Mouse (Mus musculus) granulocyte monocyte progenitor cell, adult 5-6 weeks (primary cell): ENCODE data around the gene Snx33. TPM values are rescaled to one million over a fixed set of nuclear protein-coding genes. Genes with fewer than 3 reads are reported as not detected.

Experiments
- ATAC-seq: replicated peaks from 2 replicates; pipeline ENCODE4 v1.8.0; 2016; ENCODE audit warnings: mild to moderate bottlenecking, moderate TSS enrichment, inconsistent platforms; ENCODE audit not compliant: poor library complexity, severe bottlenecking
- total RNA-seq, 2 experiments: library from RNA; stranded (forward) in 1 of 2; stranded (reverse) in 1 of 2; fragments of 200-712, 200-1000 nt in 1 of 2; fragments of >200 nt in 1 of 2; fragmentation: Nextera tagmentation in 1 of 2; gene quantifications; 2 replicates each; pipeline ENCODE4 v1.2.3; 2014 to 2017

The Snx33 gene
- total RNA-seq, 2 experiments from 2014 or later: 1.5 to 2.1 TPM

DNA sequence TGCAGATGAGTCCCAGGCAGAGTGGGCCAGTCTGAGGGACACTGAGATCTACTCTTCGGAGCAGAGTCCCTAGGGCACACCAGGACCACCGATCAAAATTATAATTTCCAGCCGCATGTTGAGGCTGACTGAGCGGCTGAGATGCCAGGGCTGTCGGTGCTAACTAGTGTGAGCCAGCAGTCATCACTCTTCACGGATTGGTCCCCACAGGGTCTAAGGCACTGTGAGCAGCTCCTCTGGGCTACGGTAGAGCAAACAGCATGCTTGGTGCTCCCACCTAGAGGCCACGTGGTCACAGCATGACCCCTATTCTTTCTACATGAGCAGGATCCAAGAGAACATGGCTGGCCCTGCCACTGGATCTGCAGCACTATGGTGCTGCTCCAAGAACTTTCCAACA is 34.9 kb downstream of the Snx33 start:
- no peak for ATAC-seq

DNA sequence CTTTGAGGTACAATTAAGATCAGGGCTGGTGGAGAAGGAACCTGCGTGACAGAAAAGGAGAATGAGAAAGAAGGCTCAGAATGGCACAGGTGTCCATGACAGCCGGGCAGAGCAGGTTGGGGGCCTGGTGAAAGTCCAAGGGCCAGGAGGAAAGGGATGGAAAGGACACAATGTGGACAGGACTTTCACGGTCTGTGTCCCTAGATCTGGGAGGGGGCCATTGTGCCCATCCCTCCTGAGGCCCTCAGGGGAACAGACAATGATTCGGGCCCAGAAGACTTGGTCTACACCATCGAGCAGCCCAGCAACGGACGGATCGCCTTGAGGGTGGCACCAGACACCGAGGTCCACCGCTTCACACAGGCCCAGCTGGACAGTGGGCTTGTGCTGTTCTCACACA is 36.1 kb downstream of the Snx33 start:
- no peak for ATAC-seq

DNA sequence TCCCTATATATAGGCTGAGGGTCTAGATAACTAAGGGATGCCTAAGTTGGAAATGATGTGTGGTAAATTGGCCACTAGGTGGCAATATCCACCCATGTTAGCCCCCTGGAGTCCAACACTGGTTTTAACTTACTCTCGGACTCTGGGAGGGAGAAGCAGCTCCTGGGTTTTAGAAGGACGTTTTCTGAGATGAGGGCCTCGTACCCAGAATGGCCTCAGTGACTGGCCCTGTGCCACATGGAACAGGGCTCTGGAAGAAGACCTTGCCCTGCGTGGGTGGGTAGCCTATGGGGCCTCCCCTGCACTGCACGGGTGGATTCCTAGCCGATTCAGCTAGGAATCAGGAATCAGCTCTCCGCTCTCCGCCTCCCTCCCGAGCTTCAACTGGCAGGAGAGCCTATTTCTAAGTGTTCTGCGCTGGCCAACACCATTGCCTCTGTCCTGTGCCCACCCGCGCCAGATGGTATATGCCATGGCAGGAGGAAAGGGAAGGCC is 36.6 kb downstream of the Snx33 start:
- ATAC-seq: peak; percentile 73

DNA sequence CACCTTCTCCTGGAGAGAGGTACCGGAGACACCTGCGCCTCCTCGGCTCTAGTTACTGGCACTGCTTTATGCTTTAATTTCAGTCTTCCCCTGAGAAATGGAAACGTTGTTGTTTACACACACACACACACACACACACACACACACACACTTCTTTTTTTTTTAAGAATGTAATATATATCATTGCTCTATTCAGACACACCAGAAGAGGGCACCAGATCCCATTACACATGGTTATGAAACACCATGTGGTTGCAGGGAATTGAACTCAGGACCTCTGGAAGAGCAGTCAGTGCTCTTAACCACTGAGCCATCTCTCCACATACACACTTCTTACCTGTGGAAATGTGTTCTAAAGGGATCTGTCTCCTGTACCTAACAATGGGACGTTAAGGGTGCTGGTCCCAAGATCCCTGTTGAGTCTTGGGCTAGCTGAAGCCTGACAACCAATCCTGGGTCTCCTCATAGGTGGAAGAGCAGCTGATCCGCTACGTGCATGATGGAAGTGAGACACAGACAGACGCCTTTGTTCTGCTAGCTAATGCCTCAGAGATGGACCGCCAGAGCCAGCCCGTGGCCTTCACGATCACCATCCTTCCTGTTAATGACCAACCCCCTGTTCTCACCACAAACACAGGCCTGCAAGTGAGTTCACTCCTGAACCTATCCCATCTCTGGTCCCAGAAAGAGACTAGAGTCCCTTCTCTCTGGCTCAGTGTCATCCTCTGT is 37.5 kb downstream of the Snx33 start:
- ATAC-seq: no peak

DNA sequence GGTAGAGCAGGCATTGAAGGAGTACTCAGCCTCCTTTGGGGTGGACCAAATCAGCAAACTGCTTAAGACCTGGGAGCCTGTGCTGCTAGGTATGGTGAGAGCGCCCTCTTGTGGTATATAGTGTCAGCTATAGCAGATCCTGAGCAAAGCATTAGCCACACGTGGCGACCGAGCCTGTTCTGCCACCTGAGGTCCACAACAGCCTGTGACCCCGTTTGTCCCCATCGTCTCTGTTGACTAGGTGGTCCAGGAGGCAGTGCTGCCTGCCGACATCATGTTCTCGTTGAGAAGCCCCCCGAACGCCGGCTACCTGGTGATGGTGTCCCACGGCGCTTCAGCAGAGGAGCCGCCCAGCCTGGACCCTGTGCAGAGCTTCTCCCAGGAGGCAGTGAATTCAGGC is 38.4 kb downstream of the Snx33 start:
- peak; percentile 56 for ATAC-seq

DNA sequence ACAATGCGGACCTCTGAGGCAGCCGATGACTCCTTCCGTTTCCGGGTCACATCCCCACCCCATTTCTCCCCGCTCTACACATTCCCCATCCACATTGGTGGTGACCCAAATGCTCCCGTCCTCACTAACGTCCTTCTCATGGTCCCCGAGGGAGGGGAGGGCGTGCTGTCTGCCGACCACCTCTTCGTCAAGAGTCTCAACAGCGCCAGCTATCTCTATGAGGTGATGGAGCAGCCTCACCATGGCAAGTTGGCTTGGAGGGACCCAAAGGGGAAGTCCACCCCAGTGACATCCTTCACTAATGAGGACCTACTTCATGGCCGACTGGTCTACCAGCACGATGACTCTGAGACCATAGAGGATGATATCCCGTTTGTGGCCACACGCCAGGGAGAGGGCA is 40.6 kb downstream of the Snx33 start:
- no peak for ATAC-seq

DNA sequence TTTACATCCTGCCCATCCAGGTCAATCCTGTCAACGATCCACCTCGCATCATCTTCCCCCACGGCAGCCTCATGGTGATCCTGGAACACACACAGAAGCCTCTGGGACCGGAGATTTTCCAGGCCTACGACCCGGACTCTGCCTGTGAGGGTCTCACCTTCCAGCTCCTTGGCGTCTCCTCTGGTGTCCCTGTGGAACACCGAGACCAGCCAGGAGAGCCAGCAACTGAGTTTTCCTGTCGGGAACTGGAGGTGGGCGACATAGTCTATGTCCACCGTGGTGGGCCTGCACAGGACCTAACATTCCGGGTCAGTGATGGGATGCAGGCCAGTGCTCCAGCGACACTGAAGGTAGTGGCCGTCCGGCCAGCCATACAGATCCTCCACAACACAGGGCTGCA is 41.6 kb downstream of the Snx33 start:
- no peak for ATAC-seq

DNA sequence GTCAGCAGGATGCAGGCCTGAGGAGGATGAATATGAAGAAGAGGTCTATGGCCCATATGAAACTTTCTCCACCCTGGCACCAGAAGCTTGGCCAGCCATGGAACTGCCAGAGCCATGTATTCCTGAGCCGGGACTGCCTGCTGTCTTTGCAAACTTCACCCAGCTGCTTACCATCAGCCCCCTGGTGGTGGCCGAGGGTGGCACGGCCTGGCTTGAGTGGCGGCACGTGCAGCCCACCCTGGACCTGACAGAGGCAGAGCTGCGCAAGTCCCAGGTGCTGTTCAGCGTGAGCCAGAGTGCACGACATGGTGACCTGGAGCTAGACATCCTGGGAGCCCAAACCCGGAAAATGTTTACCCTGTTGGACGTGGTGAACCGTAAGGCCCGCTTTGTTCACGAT is 42.1 kb downstream of the Snx33 start:
- ATAC-seq: 0 out of 2 replicates have a peak, but pooled peaks have one; percentile 30

DNA sequence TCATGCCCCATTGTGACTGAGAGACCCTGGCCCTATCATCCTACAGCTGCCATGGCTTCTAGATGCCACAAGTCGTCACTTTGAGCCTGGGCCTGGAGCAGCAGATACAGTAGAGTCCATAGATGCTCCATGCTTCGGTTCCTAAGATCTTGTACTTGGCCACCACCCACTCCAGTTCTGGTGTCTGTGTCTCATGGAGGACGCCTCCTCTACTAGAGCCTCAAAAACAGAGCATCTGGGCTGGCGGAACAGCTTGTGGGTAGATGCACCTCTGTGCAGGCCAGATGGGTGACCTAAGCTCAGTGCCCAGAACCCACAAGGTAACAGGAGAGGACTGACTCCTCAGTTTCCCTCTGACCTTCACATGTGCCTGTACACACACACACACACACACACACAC is 43.8 kb downstream of the Snx33 start:
- no peak for ATAC-seq

DNA sequence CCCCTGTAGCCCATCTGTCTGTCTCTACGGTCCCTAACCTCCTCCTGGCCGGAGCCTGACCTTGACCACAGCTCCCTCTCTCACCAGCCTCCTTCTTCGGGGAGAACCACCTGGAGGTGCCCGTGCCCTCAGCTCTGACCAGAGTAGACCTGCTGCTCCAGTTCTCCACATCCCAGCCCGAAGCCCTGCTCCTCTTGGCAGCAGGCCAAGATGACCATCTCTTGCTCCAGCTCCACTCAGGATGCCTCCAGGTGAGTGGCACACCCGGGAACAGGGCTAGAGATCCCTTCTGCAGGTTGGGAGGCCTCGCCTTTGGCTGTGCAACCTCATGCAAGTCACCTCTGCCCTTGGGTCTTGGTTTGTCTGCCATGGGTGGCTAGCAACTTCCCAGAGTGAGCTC is 44.7 kb downstream of the Snx33 start:
- no peak for ATAC-seq

DNA sequence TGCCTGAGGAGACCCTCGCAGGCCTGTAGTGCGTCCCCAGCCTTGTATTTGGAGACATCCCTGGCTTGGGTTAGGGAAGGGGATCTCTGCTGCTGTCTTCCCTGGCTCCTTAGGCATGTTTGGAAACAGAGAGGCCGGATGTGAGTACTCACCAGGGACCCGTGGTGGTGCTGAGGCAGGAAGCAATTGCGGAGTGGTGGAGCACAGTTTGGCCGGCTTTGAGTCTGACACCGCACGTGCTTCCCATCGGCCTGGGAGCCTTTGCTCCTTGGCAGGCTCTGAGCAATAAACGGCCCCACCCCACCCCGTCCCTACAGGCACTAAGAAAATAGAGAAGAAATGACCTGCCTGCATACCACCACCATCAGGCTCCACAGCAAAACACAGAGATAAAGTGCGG is 45.4 kb downstream of the Snx33 start:
- no peak for ATAC-seq

DNA sequence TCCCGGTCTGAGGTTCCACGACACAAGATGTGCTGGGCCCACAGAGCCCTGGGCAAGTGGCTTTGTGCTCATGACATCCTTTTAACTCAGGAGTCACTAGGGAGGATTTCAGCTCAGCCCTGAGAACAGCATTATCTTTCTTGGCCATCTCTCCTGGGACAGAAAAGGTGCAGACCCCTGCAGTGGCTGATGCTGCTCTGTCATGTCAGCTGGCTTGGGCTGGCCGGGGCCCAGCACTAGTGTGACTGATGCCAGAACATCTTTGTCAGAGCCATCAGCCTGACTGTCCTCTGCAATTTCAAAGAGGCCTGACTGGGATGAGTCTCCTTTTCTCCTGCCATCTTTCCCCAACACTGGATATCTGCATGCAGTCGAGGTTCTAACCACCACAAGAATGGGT is 45.9 kb downstream of the Snx33 start:
- ATAC-seq: no peak

DNA sequence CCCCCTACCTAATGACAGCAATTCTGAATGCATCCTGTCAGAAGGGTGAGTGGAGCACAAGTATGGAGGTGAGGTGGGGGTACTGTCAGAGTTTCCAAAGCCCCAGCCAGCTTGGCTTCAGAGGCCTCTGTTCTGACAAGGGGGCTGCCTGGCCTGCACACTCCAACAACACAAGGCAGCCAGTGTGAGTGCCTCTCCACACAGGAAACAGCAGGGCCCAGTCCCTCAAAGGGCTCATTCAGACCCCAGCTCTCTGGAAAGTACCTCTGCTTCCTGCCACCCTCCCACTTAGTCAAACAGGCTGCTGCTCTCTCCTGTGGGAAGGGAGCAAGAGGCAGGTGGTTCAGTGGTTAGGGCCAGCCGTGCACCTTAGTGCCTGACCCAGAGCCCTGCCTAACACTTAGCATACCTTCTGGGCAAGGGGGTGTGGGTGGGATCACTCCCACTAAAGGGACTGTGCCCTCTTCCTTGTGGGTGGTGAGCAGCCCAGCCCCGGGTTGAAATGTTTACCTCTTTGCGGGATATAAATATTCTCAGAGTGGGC is 46.6 kb downstream of the Snx33 start:
- ATAC-seq: no peak

DNA sequence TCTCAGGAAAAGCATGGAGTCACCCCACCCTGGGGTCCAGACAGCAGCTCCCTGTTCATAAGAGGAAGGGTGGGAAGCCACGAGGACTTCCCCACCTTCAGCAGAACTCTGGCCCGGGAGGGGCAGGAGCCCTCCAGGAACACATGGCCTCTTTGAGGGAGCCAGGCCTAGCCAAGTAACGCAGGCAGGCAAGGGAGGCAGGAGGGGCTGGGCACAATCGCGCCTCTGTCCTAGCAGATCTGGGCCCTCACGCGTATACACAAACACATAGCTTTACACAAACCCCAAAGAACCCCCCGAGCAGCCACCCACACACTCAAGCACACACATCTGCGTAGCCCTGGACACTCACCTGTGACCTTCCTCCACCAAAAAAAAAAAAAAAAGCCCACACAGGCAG is 47.4 kb downstream of the Snx33 start:
- no peak for ATAC-seq

DNA sequence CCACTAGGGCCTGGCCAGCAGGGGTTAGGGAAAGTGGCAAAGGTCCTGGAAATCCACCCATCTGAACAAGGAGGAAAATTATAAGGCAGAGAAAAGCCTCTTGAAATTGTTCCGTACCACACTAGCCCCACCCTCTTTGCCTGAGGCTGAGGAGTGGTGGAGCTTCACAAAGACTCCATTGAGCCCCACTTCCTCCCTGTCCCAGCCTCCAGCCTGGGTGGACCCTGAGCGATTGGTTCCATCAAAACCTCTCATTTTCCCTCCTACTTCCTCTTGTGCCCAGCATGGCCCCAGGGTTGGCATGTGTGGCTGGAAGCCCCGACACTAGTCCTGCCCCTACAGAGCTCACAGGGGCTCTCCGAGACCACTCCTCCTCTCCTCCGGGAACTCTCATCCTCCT is 50.9 kb downstream of the Snx33 start:
- ATAC-seq: no peak

DNA sequence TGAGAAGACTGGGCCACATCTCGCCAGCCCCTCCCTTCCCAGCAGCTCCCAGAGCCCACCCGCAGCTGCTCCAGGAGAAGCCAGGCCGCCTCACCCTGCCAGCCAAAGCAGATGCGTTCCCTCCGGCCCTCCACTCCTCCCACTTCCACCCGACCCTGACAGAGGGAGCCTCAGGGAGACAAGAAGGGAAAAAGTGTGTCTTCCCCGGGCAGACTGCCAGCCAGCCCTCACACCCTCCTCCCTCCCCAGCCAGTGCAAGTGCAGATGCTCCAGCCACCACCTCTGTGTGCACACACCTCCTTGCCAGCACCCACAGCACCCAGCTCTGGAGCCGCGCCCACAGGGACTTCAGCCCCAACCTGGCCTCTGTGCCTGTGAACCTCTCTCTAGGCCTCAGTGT is 51.4 kb downstream of the Snx33 start:
- ATAC-seq: no peak

DNA sequence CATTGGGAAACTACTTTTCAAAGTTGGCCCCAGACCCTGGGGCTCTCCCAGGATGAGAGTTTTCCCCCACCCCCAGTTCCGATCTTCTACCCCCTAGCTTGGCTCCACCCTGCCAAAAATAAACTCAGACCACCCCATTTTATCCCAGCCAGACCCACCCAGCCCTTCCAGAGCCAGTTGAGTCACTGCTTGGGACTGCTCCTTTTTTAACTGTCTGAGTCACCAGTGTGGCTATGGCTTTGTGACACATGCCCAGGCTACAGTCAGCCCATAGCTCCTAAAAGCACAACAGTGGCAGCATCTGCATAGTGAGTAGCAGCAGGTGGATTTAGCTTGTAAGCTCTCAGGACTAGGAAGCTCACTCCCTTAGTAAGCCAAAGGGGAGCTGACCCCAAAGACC is 55.1 kb downstream of the Snx33 start:
- no peak for ATAC-seq

DNA sequence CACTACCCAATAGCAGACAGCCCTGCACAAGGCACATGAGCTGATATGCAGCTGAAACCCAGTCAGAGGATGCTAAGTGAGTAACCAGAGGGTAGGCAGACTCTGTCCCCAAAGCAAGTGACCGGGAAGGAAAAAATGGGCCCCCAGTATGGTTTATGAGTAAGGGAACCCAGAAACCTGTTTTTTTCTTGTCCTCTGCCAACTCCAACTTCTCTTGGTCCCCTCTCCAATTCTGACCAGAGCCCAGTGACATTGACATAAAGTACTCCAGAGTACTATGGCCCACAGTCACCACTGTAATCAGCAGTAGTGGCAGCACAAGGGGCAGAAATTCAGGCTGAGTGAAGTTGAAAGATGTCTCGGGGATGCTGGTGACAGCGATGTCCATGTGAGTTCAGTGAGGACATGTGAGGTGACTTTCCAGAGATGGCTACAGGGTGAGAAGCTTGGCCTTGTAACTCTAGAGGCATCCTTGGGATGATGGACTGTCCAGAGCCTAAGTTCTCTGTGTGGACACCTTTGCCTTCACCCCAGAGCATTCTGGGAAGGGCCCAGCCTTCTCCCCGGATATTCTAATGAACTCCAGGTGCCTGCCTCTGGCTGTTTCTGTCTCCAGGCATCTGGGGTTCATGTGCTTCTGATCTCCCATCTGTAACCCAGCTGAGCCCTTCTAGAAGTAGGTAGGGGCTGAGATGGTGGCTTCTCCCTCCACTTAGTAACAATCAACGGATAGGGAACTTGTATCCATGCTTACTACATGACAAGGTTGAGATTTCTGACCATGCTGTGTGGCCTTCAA is 55.9 kb downstream of the Snx33 start:
- ATAC-seq: no peak

DNA sequence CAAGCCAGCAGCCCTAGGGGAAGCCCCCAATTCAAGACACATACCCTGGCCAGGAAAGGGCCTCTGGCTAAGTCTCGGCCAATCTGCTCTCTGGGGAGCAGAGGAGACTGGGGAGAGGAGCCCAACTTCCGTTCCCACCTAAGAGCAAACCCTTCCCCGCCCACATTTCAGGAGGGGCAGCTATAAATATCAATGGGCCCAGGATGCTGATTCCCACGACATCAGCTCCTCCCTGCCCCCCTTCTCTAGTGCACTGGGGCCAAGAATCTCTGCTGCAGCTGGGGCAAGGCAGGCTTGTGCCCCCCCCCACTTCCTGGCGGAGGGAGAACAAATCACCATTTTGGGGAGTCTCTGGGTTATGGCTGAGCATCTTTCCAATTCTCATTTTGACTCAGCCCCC is 57.0 kb downstream of the Snx33 start:
- ATAC-seq: no peak

DNA sequence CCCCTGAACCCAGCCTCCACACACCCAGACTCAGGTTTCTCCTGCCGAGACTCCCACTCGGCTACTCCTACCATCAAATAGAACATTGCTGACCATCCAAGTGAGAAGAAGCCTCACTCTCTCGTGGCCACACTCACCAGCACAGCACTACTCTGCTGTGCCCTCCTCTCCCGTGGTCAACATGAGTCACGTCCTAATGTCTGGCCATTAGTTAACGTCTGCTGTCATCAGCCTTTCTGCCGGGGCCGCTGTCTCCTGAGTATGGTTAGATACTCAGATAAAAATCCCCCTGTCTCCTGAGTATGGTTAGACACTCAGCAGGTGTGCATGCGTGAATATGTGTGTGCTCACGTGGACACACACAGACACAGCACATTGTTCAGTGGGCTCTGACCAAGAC is 57.4 kb downstream of the Snx33 start:
- ATAC-seq: no peak

DNA sequence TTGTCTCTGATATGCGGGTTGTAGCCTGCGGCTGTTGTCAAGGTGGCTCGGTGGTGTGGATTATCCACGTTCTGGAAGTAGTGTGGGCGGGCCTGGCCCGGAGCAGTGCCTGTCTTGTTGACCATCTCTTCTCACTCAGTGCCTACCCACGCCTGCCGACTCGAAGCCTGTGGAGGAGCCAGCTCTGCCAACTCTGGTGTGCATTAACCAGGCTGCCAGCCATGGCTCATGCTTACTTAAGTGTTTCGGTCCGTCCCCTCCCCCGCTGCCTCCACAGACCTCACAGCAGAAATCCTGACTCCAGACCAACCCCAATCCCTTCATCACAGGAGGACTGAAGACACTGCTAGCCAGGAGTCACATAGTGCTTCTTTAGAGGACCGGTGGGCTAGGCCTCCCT is 58.6 kb downstream of the Snx33 start:
- no peak for ATAC-seq

DNA sequence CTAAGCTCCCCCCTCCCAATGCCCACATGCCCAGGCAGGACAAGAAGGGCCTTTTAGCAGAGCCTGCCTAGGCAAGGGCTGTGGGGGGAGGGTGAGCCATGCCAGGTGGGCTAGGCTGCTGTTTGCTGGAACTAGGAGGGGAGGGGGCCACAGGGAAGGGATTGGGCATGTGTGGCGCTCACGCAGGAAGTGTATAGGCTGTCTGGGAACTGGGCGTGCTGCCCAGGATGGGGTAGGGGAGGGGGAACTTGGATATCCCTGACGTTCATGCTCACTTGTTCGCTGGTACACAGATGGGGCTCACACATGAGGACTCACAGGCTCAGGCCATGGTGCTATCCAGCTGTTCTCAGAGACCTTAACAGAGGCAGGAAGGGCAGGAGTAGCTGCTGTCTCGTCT is 59.9 kb downstream of the Snx33 start:
- no peak for ATAC-seq
